Mouse (Mus musculus) c-Kit-negative CD71-positive TER-119-positive erythroid progenitor cells, embryonic 14.5 days (primary cell): ENCODE data around the gene H2-Q4.
"Not testable (repeated sequence)": the region's sequence is repeated elsewhere in the genome, so short reads cannot be mapped to it uniquely, and the experiment has no call there.

Source experiments
- DNase-seq: peaks from one replicate; pipeline ENCODE4 v3.0.0-alpha.2; 2013; ENCODE audit warnings: low read depth, low spot score

H2-Q4 gene

DNA sequence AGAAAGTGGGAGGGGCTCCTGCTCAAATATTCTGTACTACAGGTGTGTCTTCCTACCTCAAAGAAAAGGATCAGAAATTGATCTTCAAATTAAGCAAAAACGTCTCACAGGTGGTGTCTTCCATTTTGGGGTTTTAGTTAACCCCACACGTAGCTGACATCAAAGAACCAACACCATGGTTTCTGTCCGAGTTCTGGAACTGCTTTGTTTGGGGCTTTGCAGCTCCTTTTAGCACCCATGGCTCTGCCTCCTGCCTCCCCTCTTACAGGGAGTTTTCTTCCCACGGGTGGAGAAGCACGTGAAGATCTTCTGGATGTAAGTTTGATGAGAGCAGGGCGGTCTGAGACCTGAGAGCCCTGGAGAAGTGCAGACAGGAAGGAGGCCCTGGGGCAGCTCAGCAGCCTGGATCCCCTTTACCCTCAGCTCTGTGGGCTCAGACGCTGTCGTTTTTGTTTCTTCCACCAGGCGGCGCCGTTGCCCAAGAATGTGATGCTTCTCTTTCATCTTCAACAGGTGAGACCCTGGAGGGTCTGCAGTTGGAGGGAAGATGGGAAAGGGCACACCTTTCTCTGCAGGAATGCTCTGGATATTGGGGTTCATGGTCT, 40.9 kb downstream of the H2-Q4 start:
- not testable (repeated sequence) for DNase-seq

DNA sequence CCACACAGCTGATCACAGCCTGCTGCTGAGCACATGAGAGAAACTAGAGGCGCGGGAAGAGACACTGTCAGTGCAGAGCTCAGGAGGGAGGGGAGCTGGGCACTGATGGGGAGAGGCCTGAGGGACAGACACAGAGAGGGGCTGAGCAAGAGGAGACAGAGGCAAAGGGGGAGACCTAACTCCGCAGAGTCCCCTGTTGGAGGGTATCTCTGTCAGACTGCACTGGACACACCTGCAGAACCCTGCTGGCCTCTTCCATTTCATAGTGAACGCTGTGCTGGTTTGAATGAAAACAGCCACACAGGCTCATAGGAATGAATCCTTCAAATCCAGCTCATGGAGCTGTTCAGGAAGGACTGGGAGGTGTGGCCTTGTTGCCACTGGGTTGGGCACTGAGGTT, 41.9 kb downstream of the H2-Q4 start:
- DNase-seq: not testable (repeated sequence)

DNA sequence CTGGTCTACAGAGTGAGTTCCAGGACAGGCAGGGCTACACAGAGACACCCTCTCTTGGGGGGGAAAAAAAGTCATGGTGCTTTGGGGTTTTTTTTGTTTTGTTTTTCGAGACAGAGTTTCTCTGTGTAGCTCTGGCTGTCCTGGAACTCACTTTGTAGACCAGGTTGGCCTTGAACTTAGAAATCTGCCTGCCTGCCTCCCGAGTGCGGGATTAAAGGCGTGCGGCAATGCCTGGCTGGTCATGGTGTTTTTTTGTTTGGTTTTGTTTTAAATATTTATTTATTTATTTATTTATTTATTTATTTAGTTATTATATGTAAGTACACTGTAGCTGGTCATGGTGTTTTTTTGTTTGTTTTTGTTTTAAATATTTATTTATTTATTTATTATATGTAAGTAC, 42.9 kb downstream of the H2-Q4 start:
- not testable (repeated sequence) for DNase-seq

DNA sequence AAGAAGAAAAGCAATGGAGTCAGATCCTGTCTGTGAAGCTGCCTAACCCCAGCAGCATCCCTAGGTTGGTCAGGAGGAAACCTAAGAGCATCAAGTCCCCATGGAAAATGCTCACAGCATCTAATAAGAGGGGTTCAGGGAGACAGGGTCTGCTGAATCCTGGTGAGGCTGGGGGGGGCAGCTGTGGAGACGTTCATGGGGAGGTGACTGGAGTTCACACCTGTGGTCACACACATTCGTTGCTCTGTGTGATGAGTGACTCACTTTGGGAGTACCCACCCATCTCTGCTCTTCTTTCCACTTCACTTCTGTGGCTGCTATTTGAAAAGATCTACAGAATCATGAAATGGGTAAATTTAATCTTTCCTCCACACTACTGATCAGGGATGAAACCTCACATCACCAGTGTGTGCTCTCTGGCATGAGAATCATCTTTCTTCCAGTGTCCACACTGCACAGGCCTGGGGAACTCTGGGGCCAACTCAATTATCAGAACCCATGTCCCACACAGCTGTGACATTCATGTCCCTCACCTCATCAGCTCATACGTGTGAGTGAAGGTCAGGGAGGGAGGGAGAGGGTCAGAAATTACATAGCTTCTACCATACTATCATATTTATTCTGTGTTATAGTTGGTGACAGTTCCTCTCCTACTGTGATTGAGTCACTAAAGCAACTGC, 43.9 kb downstream of the H2-Q4 start:
- not testable (repeated sequence) for DNase-seq

DNA sequence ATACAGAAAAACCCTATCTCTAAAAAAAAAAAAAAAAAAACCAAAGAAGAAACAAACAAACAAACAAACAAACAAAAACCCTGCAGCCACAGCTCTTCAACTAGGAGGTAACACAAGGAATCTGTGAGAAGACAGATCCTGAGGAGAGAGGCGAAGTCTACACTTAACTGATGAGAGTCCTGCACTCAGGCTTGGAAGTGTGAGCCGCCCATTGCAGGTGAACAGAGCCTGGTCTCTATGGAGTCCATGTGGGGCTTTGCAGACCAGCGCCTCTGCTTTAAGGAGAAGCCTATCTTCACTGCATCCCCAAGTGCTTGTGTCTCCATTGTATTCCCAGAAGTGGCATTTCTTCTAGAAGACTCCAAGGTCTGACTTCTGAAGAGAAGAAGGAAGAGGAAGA, 44.7 kb downstream of the H2-Q4 start:
- DNase-seq: not testable (repeated sequence)

- DNase-seq: not testable (repeated sequence)
These were observed 45.4 kb downstream of the H2-Q4 start, which contains the start of gene H2-Q6 for GRCm38 (mm10) chr17:35424624-35425416. TSS of gene H2-Q6 (plus strand) at chr17:35424850.

DNA sequence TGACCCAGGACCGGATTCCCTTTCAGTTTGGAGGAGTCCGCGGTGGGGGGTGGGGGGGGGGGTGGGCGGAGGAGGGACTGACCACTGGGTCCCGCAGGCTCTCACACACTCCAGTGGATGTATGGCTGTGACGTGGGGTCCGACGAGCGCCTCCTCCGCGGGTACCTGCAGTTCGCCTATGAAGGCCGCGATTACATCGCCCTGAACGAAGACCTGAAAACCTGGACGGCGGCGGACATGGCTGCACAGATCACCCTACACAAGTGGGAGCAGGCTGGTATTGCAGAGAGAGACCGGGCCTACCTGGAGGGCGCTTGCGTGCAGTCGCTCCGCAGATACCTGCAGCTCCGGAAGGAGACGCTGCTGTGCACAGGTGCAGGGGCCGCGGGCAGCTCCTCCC, 46.1 kb downstream of the H2-Q4 start:
- not testable (repeated sequence) for DNase-seq

DNA sequence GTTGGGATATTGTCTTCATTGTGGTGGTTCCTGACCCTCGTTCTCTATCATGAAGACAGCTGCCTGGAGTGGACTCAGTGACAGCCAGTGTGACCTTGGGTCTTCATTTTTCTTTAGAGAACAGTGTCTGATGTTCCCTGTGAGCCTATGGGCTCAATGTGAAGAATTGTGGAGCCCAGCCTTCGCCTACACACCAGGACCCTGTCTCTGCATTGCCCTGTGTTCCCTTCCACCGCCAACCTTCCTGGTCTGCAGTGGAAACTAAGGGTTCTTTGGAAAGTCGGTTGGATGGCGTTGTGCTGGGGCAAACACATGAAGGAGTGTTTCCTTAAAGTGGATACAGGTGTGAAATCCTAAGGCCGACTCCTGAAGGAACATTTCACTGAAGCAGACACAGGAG, 49.5 kb downstream of the H2-Q4 start:
- not testable (repeated sequence) for DNase-seq

DNA sequence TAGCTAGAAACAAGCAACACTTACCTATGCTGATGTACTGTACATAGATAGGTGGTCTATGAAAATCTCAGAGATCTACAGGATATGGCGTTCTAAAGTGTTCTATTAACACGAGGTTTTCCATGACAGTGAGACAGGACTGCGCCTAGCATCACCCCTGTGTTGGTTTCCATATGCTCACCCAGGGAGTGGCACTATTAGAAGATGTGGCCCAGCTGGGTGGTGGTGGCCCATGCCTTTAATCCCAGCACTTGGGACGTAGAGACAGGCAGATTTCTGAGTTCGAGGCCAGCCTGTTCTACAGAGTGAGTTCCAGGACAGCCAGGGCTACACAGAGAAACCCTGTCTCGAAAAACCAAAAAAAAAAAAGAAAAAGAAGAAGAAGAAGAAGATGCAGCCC, 51.3 kb downstream of the H2-Q4 start:
- not testable (repeated sequence) for DNase-seq

DNA sequence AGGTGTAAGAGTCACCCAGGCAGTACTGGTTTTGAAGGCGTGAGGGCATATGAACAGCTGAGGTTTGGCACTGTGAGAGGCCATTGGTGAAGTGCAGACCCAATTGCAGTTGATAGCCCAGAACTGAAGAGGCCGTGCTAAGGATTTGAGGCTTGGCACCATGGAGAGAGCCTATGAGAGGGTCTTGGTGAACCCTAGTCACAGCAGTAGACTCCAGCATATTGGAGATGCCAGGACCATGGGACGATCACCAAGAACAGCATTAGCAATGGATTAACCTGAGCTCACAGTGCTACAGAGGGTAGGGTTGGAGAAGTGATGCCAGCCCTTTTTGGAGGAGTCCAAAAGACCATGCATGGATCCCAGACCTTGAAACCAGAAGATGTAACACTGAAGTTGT, 52.8 kb downstream of the H2-Q4 start:
- DNase-seq: not testable (repeated sequence)

GRCm38 (mm10) chr17:35434836-35435235, 55.4 kb downstream of the H2-Q4 start:
- not testable (repeated sequence) for DNase-seq
